Mouse (Mus musculus): ENCODE results near the gene Tnfsf14. TPM values are rescaled to one million over a fixed set of nuclear protein-coding genes. Genes with fewer than 3 reads are reported as not detected.

The Tnfsf14 gene
- total RNA-seq, 2 experiments from 2014 or later = 0.30 to 0.33 TPM

Small RNAs within 50 kb of the gene (microRNA-seq; reads per million reads assigned to microRNA genes)
- gene Mir6978 = not detected

Other genes with a start within 250 kb of the Tnfsf14 start
- not detected for gene Acer1, start 212.1 kb downstream of the Tnfsf14 start, total RNA-seq (2021)
- gene Clpp, start 203.9 kb downstream of the Tnfsf14 start, total RNA-seq (2021) = 10 to 100 TPM; 95.9 TPM
- 10 to 100 TPM; 63.6 to 68.9 TPM for gene Alkbh7, start 196.8 kb downstream of the Tnfsf14 start, total RNA-seq (2021)
- under 1 TPM; 0.87 to 0.97 TPM for gene Pspn, start 194.2 kb downstream of the Tnfsf14 start, total RNA-seq (2021)
- gene Gtf2f1, start 182.9 kb downstream of the Tnfsf14 start, total RNA-seq (2021) = 10 to 100 TPM; 43.0 to 44.8 TPM
- gene Gm17949, start 182.7 kb downstream of the Tnfsf14 start, total RNA-seq (2021) = under 1 TPM; 0.21 to 0.33 TPM
- gene Khsrp, start 162.7 kb downstream of the Tnfsf14 start, total RNA-seq (2021) = 10 to 100 TPM; 90.4 to 99.1 TPM
- gene Slc25a41, start 152.5 kb downstream of the Tnfsf14 start, total RNA-seq (2021) = not detected
- gene Crb3, start 135.1 kb downstream of the Tnfsf14 start, total RNA-seq (2021) = 1 to 10 TPM; 2.0 to 3.9 TPM
- 100 to 1,000 TPM; 119 to 122 TPM for gene Slc25a23, start 134.3 kb downstream of the Tnfsf14 start, total RNA-seq (2021)
- gene Dennd1c, start 115.7 kb downstream of the Tnfsf14 start, total RNA-seq (2021) = 1 to 10 TPM; 3.4 TPM
- gene Tubb4a, start 106.4 kb downstream of the Tnfsf14 start, total RNA-seq (2021) = 10 to 100 TPM; 10.9 to 20.6 TPM
- under 1 TPM; 0.30 to 0.48 TPM for gene Tnfsf9, start 88.9 kb downstream of the Tnfsf14 start, total RNA-seq (2021)
- not detected for gene Cd70, start 44.4 kb downstream of the Tnfsf14 start, total RNA-seq (2021)
- 100 to 1,000 TPM; 426 to 804 TPM for gene C3, start 34.0 kb upstream of the Tnfsf14 start, total RNA-seq (2021)
- gene Gpr108, start 54.3 kb upstream of the Tnfsf14 start, total RNA-seq (2021) = 10 to 100 TPM; 51.1 to 56.2 TPM
- 10 to 100 TPM; 39.2 to 56.6 TPM for gene Trip10, start 55.3 kb upstream of the Tnfsf14 start, total RNA-seq (2021)
- gene Vav1, start 84.9 kb upstream of the Tnfsf14 start, total RNA-seq (2021) = 1 to 10 TPM; 4.4 to 4.8 TPM
- gene Adgre1, start 164.5 kb upstream of the Tnfsf14 start, total RNA-seq (2021) = 1 to 10 TPM; 5.7 to 6.7 TPM

All from adrenal gland, postnatal 10 days (tissue).